Mouse (Mus musculus): ENCODE measurements at regions not wholly inside any gene's neighbourhood (a gene's known extent, or its start where the extent isn't known, plus 50 kb on each side); places are given as distances from the start of the nearest gene placed in this dataset.

DNA sequence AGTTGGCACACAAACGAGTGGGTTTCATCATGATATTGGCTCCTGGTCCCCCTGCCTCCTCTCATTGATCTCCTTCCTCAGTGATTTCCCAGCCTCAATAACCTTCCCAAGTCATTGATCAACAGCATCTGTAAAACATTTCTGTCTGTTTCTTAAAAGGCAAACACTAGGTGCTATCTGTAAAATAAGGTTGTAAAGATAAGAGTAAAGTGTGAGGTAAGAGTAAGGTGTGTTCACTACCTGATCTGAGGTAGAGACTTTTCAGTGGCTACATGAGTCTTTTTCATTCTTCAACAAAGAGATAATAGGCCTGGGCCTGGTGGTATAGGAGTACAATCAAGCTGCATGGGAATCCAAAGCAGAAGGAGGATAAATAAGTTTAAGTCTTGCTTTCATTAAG, 55.7 kb downstream of the Plk2 start:
- no peaks in the 10 kb centered on the region for H3K27me3 ChIP-seq (ENCODE audit: insufficient read depth, low read length)
- H3K36me3 ChIP-seq (ENCODE audit: insufficient read depth, low read length): no peaks in the 10 kb centered on the region
- H3K4me2 ChIP-seq (ENCODE audit: low read length): no peak overlapping the region
- H3K9ac ChIP-seq (ENCODE audit: low read depth, low read length): no peak overlapping the region
- no peak for ATAC-seq (replicated peaks; ENCODE audit: low FRiP score, low read depth)
- no peak overlapping the region for H3K4me3 ChIP-seq (replicated peaks; ENCODE audit: low read depth, low read length)
- H3K9me3 ChIP-seq (replicated peaks; ENCODE audit: low read length): no peaks in the 10 kb centered on the region
- H3K27ac ChIP-seq: no peak overlapping the region
- no peak for TF ChIP-seq CTCF (IDR thresholded peaks at IDR 0.05; ENCODE audit: low read depth)
- DNase-seq (ENCODE audit: low spot score): no peak
- WGBS: 62% methylated on average over 1 of the region's 1 CpGs
- peaks cover 4% of the 10 kb centered on the region; the same call in 1 of the 2 replicates for H3K4me1 ChIP-seq (replicated peaks; ENCODE audit: insufficient read depth, low read length)

GRCm38 (mm10) chr13:110452009-110452525, 57.2 kb downstream of the Plk2 start:
- Histone ChIP-seq H3K4me3 (replicated peaks; ENCODE audit: low read depth, low read length) (no peak overlapping the region), H3K27me3 (ENCODE audit: insufficient read depth, low read length) (no peaks in the 10 kb centered on the region), H3K4me2 (ENCODE audit: low read length) (no peak overlapping the region), H3K36me3 (ENCODE audit: insufficient read depth, low read length) (no peaks in the 10 kb centered on the region), H3K4me1 (replicated peaks; ENCODE audit: insufficient read depth, low read length) (0 out of 2 replicates have a peak, but pooled peaks cover 3% of the 10 kb centered on the region), H3K9me3 (replicated peaks; ENCODE audit: low read length) (no peaks in the 10 kb centered on the region), H3K27ac (no peak overlapping the region), H3K9ac (ENCODE audit: low read depth, low read length) (no peak overlapping the region)
- no peak for TF ChIP-seq CTCF (IDR thresholded peaks at IDR 0.05; ENCODE audit: low read depth)
- 62% methylated on average over 6 of the region's 6 CpGs for WGBS
- DNase-seq (ENCODE audit: low spot score): no peak
- ATAC-seq (replicated peaks; ENCODE audit: low FRiP score, low read depth): no peak

- 66% methylated on average over 4 of the region's 4 CpGs for WGBS
- Histone ChIP-seq H3K4me2 (ENCODE audit: low read length) (no peak overlapping the region), H3K9ac (ENCODE audit: low read depth, low read length) (no peak overlapping the region), H3K27ac (no peak overlapping the region), H3K4me1 (replicated peaks; ENCODE audit: insufficient read depth, low read length) (0 out of 2 replicates have a peak, but pooled peaks cover 3% of the 10 kb centered on the region), H3K27me3 (ENCODE audit: insufficient read depth, low read length) (no peaks in the 10 kb centered on the region), H3K9me3 (replicated peaks; ENCODE audit: low read length) (no peaks in the 10 kb centered on the region), H3K36me3 (ENCODE audit: insufficient read depth, low read length) (no peaks in the 10 kb centered on the region), H3K4me3 (replicated peaks; ENCODE audit: low read depth, low read length) (no peak overlapping the region)
- no peak for DNase-seq (ENCODE audit: low spot score)
- no peak for TF ChIP-seq CTCF (IDR thresholded peaks at IDR 0.05; ENCODE audit: low read depth)
- ATAC-seq (replicated peaks; ENCODE audit: low FRiP score, low read depth): no peak
These were observed 60.2 kb downstream of the Plk2 start for GRCm38 (mm10) chr13:110455085-110455484.

DNA sequence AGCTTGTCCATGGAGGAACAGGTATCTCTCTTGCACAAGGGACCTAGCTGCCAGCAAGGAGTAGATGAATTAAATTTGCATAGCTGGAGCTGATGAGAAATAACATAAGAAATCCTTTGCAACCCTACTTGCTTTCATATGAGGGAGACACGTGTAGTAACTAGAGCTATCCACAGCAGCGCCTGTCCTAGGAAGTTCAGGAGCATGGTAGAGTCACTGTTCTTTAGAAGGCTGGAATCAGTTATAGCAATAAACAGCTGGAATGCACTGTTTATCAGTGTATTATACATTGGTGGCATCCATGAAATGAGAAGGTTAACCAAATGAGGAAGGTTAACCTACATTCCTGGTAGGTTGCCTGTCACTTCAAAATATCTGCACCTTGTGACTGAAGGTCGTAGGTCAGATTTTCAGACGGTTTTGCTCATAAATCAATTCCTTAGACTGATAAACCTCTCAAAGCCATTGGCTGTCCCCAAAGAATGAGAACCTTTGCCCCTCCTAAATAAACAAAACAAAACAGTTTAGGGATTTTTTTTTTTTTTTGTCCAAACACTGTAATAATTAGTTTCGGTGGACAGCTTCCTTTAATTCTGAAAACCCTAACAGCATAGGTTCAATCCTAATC, 60.8 kb downstream of the Plk2 start:
- H3K36me3 ChIP-seq (ENCODE audit: insufficient read depth, low read length): no peaks in the 10 kb centered on the region
- no peak overlapping the region for H3K27ac ChIP-seq
- no peak for TF ChIP-seq CTCF (IDR thresholded peaks at IDR 0.05; ENCODE audit: low read depth)
- no peaks in the 10 kb centered on the region for H3K27me3 ChIP-seq (ENCODE audit: insufficient read depth, low read length)
- H3K9ac ChIP-seq (ENCODE audit: low read depth, low read length): no peak overlapping the region
- H3K4me1 ChIP-seq (replicated peaks; ENCODE audit: insufficient read depth, low read length): 0 out of 2 replicates have a peak, but pooled peaks cover 3% of the 10 kb centered on the region
- H3K9me3 ChIP-seq (replicated peaks; ENCODE audit: low read length): no peaks in the 10 kb centered on the region
- H3K4me2 ChIP-seq (ENCODE audit: low read length): no peak overlapping the region
- DNase-seq (ENCODE audit: low spot score) (no peak), ATAC-seq (replicated peaks; ENCODE audit: low FRiP score, low read depth) (no peak)
- 68% methylated on average over 5 of the region's 5 CpGs for WGBS
- no peak overlapping the region for H3K4me3 ChIP-seq (replicated peaks; ENCODE audit: low read depth, low read length)

DNA sequence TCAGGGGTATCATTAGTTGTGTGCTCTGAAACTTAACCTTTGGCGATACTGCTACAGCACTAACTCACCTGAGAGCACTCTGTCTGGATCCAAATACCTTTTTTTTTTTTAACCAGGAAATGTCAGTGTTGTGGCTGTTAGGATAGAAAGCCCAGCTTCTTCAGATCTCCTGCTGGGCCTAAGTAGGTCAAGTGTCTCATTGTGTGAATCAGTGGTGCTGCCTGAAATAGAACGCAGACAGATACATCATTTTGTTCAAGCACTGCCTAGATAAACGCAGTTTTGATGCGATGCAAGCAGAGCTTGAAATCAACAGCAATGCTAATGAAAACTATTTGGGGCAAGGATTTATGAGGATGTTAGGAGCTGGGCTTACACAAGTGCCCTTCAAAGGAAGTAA, 63.9 kb downstream of the Plk2 start:
- H3K27ac ChIP-seq: no peak overlapping the region
- 63% methylated on average over 4 of the region's 4 CpGs for WGBS
- 0 out of 2 replicates have a peak, but pooled peaks cover 3% of the 10 kb centered on the region for H3K4me1 ChIP-seq (replicated peaks; ENCODE audit: insufficient read depth, low read length)
- ATAC-seq (replicated peaks; ENCODE audit: low FRiP score, low read depth) (no peak), DNase-seq (ENCODE audit: low spot score) (no peak)
- no peak overlapping the region for H3K9ac ChIP-seq (ENCODE audit: low read depth, low read length)
- TF ChIP-seq CTCF (IDR thresholded peaks at IDR 0.05; ENCODE audit: low read depth): no peak
- H3K4me2 ChIP-seq (ENCODE audit: low read length): no peak overlapping the region
- H3K36me3 ChIP-seq (ENCODE audit: insufficient read depth, low read length): no peaks in the 10 kb centered on the region
- H3K4me3 ChIP-seq (replicated peaks; ENCODE audit: low read depth, low read length): no peak overlapping the region
- H3K9me3 ChIP-seq (replicated peaks; ENCODE audit: low read length): no peaks in the 10 kb centered on the region
- H3K27me3 ChIP-seq (ENCODE audit: insufficient read depth, low read length): no peaks in the 10 kb centered on the region

GRCm38 (mm10) chr13:110461581-110461980, 66.7 kb downstream of the Plk2 start:
- TF ChIP-seq CTCF (IDR thresholded peaks at IDR 0.05; ENCODE audit: low read depth): no peak
- no peak overlapping the region for H3K4me3 ChIP-seq (replicated peaks; ENCODE audit: low read depth, low read length)
- H3K9ac ChIP-seq (ENCODE audit: low read depth, low read length): no peak overlapping the region
- H3K4me1 ChIP-seq (replicated peaks; ENCODE audit: insufficient read depth, low read length): no peaks in the 10 kb centered on the region
- H3K27ac ChIP-seq: no peak overlapping the region
- no peaks in the 10 kb centered on the region for H3K27me3 ChIP-seq (ENCODE audit: insufficient read depth, low read length)
- H3K36me3 ChIP-seq (ENCODE audit: insufficient read depth, low read length): no peaks in the 10 kb centered on the region
- no peaks in the 10 kb centered on the region for H3K9me3 ChIP-seq (replicated peaks; ENCODE audit: low read length)
- WGBS: 64% methylated on average over 13 of the region's 13 CpGs
- DNase-seq (ENCODE audit: low spot score) (no peak), ATAC-seq (replicated peaks; ENCODE audit: low FRiP score, low read depth) (no peak)
- H3K4me2 ChIP-seq (ENCODE audit: low read length): no peak overlapping the region

Measured in kidney, postnatal 0 days (tissue).